Mouse (Mus musculus) brown adipose tissue, adult 24 weeks (tissue): ENCODE data around the gene Myocd. TPM values are rescaled to one million over a fixed set of nuclear protein-coding genes. Genes with fewer than 3 reads are reported as not detected.

Experiments used
- H3K27ac ChIP-seq: fragments of 200-500 bp; replicated peaks from 2 replicates; pipeline ENCODE4 v1.5.1; 2012; ENCODE audit warnings: low read depth, mild to moderate bottlenecking, low read length
- H3K4me1 ChIP-seq: fragments of 200-500 bp; 2 replicates; pipeline ENCODE4 v1.6.1; 2012; ENCODE audit warnings: low read length, mixed read lengths; ENCODE audit not compliant: control insufficient read depth, insufficient read depth, insufficient read length
- H3K4me3 ChIP-seq: fragments of 200-500 bp; 2 replicates; pipeline ENCODE4 v1.5.1; 2012; ENCODE audit warnings: low read depth, mild to moderate bottlenecking, low read length, moderate library complexity; ENCODE audit not compliant: insufficient read depth
- polyA plus RNA-seq: library from polyadenylated mRNA; stranded (reverse); fragments of >200 nt; gene quantifications from 2 replicates; pipeline ENCODE4 v1.2.4, GENCODE M21; 2012; ENCODE audit not compliant: missing spikeins, insufficient read depth, insufficient read length

The Myocd gene
- polyA plus RNA-seq, 1 experiment = not detected

DNA sequence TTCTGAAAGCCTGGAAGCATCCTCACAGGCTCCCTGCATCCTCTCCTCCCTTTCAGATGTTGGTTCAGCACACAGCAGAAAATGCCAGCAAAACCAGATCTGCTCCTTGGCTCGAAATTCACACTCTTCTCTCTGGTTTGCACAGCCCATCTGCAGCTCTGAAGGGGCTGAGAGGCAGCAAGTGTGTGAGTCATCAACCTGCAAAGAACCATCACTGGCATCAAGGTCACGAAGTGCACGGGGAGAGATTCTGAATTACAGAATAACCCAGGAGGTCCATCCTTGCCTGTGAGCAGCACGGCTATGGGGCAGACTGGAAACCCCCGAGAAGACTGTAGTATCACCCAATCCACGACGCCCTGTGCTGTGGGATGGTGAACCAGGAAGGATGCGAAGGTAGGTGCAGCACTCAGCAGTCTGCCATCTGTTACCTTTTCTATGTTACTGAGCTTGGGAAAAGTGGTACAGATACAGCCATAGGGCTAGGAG lies 134.5 kb downstream of the Myocd start:
- no peak overlapping the region for H3K4me3 ChIP-seq
- no peaks in the 10 kb centered on the region for H3K4me1 ChIP-seq
- H3K27ac ChIP-seq = no peak overlapping the region

DNA sequence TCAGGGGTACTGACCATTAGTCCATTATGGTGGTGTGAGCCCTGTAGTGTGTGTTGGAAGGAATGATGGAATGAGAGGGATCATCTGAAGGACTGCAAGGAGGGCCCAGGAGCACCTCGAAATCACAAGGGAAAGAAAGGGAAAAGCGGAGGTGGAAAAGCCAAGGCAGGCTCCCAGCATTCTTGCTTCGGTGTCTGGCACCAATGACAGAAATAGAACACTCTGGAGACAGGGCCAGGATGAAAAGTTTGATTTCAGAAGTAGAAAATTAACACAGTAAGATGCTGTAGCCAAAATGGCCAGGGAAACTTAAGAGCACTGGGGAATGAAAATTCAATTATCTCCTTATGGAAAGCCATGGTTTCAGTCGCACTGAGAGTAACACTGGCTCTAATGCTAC lies 136.1 kb downstream of the Myocd start:
- Histone ChIP-seq H3K4me1 (no peaks in the 10 kb centered on the region), H3K27ac (no peak overlapping the region), H3K4me3 (no peak overlapping the region)

DNA sequence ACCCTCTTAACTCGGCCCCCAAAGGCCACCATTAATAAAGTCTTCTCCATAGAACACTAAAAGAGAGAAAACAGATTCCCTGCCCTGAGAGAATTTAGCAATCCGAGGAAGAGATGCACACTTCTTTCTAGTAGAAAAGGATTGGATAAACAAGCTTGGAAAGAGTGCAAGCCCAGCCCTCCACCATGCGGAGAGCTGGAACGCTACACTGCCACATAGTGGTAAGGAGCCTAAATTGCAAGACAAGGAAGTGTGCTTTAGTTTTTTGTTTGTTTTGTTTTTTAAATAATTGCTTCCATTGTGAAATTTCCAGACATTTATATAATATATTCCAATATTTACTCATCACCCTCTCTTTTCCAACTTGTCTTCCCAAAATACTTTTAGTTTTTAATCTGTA lies 140.7 kb downstream of the Myocd start:
- Histone ChIP-seq H3K4me1 (no peaks in the 10 kb centered on the region), H3K27ac (no peak overlapping the region), H3K4me3 (no peak overlapping the region)

DNA sequence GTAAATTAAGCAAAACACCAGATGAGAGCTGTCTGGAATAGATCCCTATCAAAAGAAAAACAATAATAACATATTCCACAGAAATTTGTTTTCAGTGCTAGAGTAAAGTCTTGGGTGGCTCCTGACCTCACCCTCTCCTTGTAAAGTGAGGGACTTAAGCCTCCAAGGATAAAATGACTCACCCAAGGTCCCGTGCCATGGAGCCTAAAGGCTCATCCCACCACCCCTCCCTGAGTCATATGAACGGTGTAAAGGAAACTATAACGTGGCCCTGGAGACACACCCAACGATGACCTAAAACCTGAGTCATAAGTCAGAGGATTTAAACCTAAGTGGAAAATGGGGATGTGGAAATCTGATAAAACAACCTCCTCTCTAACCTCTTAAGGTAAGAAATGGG lies 141.1 kb downstream of the Myocd start:
- H3K4me3 ChIP-seq = no peak overlapping the region
- H3K27ac ChIP-seq = no peak overlapping the region
- no peaks in the 10 kb centered on the region for H3K4me1 ChIP-seq

DNA sequence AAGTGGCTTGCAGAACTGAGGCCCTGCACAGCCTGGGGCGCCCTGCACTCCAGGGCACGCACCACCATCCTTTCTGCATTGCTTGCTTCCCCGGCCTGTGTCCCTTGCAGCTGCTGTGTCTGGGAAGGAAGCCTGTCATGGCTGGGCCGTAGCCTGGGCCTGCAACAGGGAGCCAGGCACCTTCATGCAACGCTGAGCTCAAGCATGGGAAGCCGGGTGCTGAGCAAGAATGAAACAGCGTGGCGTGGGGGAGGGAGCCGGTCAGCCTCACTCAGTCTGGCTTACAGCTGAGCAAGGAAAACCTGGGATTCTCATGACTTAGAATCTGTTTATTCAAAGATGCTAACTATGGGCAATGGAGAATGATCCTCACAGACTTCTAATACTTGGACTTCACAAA lies 143.2 kb downstream of the Myocd start:
- no peak overlapping the region for H3K27ac ChIP-seq
- H3K4me3 ChIP-seq = no peak overlapping the region

More for the DNA sequence above, 143.2 kb downstream of the Myocd start:
- H3K4me1 ChIP-seq = no peaks in the 10 kb centered on the region

Other genes starting within 250 kb of the Myocd start
- gene 1700086D15Rik, start 110.1 kb downstream of the Myocd start, polyA plus RNA-seq = not detected in 2 replicates
- gene Arhgap44, start 107.0 kb downstream of the Myocd start, polyA plus RNA-seq = 0.46 and 0.52 TPM in 2 replicates